Mouse (Mus musculus) C2C12 (cell line): ENCODE data around the gene Siglec1.

Source experiments
- CTCF ChIP-seq: IDR thresholded peaks from one replicate; pipeline ENCODE4 v1.5.1; 2011; ENCODE audit not compliant: control insufficient read depth, insufficient read depth, insufficient read length
- MAX ChIP-seq: IDR thresholded peaks from one replicate; pipeline ENCODE4 v1.6.1; 2011; ENCODE audit warnings: mild to moderate bottlenecking, control low read depth

GRCm38 (mm10) chr2:131052043-131052442 lies 34.5 kb downstream of the Siglec1 start:
- TF ChIP-seq CTCF (no peak), MAX (no peak)
